In genomic region chr4:154827181-154827580, GRCm38 (mm10) we compare ENCODE assay signal across 11 mouse cellular contexts. TPM values are rescaled to one million over a fixed set of nuclear protein-coding genes. Genes with fewer than 3 reads are reported as not detected.
DNase-seq lines count a peak whose midpoint lies in the region; ATAC-seq lines count a peak whose summit lies in the region.
"Had no signal": no experiment of that assay in that cellular context is flagged by ENCODE, and none has a peak within 500 bp of the region (broad histone marks: within the 10 kb centered on the region; RNA-seq: fewer than 3 reads in every experiment).

No protein-coding gene starts in this region.

- no peaks in the 10 kb centered on the region for H3K36me3 ChIP-seq in hindbrain, embryonic 10.5 days
- H3K36me3 ChIP-seq in hindbrain, embryonic 12.5 days = no peaks in the 10 kb centered on the region
- H3K36me3 ChIP-seq: limb, embryonic 15.5 days had no signal

- no peak overlapping the region for H3K4me2 ChIP-seq in hindbrain, embryonic 12.5 days (replicated peaks)
- H3K4me2 ChIP-seq: limb, embryonic 15.5 days had no signal

- WGBS in hindbrain, embryonic 10.5 days = 90% methylated on average over 7 of the region's 7 CpGs
- 86% methylated on average over 7 of the region's 7 CpGs for WGBS in hindbrain, embryonic 12.5 days

- no peaks in the 10 kb centered on the region for H3K9me3 ChIP-seq in hindbrain, embryonic 10.5 days
- H3K9me3 ChIP-seq in hindbrain, embryonic 12.5 days (replicated peaks) = no peaks in the 10 kb centered on the region
- H3K9me3 ChIP-seq: limb, embryonic 15.5 days had no signal

- peak; percentile 47 for DNase-seq in adrenal gland, postnatal 10 days
- no peak for DNase-seq in adrenal gland, postnatal 25 days
- DNase-seq in hindbrain, embryonic 10.5 days (ENCODE audit: low spot score) = no peak
- peak; percentile 67 to 75 for DNase-seq in cerebellum, postnatal 14 days
- DNase-seq in layer of hippocampus, postnatal 10 days (ENCODE audit: low spot score in 2 of 2) = peak; percentile 25 to 43
- DNase-seq in c-Kit-positive CD71-positive TER-119-positive erythroid progenitor cells, embryonic 14.5 days (ENCODE audit: low spot score) = no peak
- no peak for DNase-seq in lung, postnatal 10 days

- ATAC-seq in hindbrain, embryonic 12.5 days (ENCODE audit: low FRiP score) = no peak
- ATAC-seq: activated CD4-positive, CD25-positive, alpha-beta regulatory T cell, adult 4 months had no signal

- H3K27ac ChIP-seq in hindbrain, embryonic 10.5 days = 0 out of 2 replicates have a peak overlapping the region, but pooled peaks have one; percentile 13
- no peak overlapping the region for H3K27ac ChIP-seq in hindbrain, embryonic 12.5 days
- H3K27ac ChIP-seq: limb, embryonic 15.5 days had no signal

- no peak overlapping the region for H3K4me3 ChIP-seq in hindbrain, embryonic 10.5 days
- H3K4me3 ChIP-seq in hindbrain, embryonic 12.5 days = no peak overlapping the region
- H3K4me3 ChIP-seq: limb, embryonic 15.5 days had no signal

- H3K9ac ChIP-seq in hindbrain, embryonic 12.5 days = no peak overlapping the region
- H3K9ac ChIP-seq: limb, embryonic 15.5 days had no signal

- H3K27me3 ChIP-seq in hindbrain, embryonic 10.5 days (ENCODE audit: insufficient read depth, poor library complexity, severe bottlenecking) = peaks cover 16% of the 10 kb centered on the region
- peaks cover 27% of the 10 kb centered on the region for H3K27me3 ChIP-seq in hindbrain, embryonic 12.5 days

- peaks cover 22% of the 10 kb centered on the region for H3K4me1 ChIP-seq in hindbrain, embryonic 10.5 days (replicated peaks)
- H3K4me1 ChIP-seq in hindbrain, embryonic 12.5 days = peaks cover 11% of the 10 kb centered on the region; the same call in 1 of the 2 replicates

RNA-seq across cellular contexts. Expression of gene Ttc34, which starts 10.1 kb away (rescaled TPM):
- under 1 TPM; 0.12 to 0.42 TPM for total RNA-seq in adrenal gland, postnatal 10 days (2021)
- total RNA-seq in adrenal gland, postnatal 25 days (2021) = 0.52 TPM in 1 of 2 replicates, not detected in the other
- 0.65 and 0.68 TPM in 2 replicates for polyA plus RNA-seq in hindbrain, embryonic 10.5 days (2016; fragmentation: Nextera tagmentation; extraction: Ambion mirVana)
- polyA plus RNA-seq in hindbrain, embryonic 12.5 days (2016; fragmentation: Nextera tagmentation; extraction: Ambion mirVana) = 0.27 and 0.72 TPM in 2 replicates
- 1 to 10 TPM; 3.7 to 4.9 TPM for total RNA-seq in layer of hippocampus, postnatal 10 days (2021)
- polyA plus RNA-seq: activated CD4-positive, CD25-positive, alpha-beta regulatory T cell, adult 4 months; small intestine, adult 2 months had no signal

RNA-seq across cellular contexts. Expression of gene Mmel1, which starts 42.2 kb away (rescaled TPM):
- under 1 TPM; 0.24 to 0.45 TPM for total RNA-seq in adrenal gland, postnatal 10 days (2021)
- total RNA-seq in adrenal gland, postnatal 25 days (2021) = 5.6 and 6.2 TPM in 2 replicates
- polyA plus RNA-seq in hindbrain, embryonic 10.5 days (2016; fragmentation: Nextera tagmentation; extraction: Ambion mirVana) = 0.31 and 0.68 TPM in 2 replicates
- 0.40 and 0.41 TPM in 2 replicates for polyA plus RNA-seq in hindbrain, embryonic 12.5 days (2016; fragmentation: Nextera tagmentation; extraction: Ambion mirVana)
- under 1 TPM; 0.22 to 0.23 TPM for total RNA-seq in layer of hippocampus, postnatal 10 days (2021)
- polyA plus RNA-seq: activated CD4-positive, CD25-positive, alpha-beta regulatory T cell, adult 4 months had no signal

Comparison
In these comparisons a context has a peak if more than half of its experiments do, and no peak if none do; other contexts are left out.
1. DNase-seq: peak in adrenal gland, postnatal 10 days (single experiment), cerebellum, postnatal 14 days (2 of 2) and layer of hippocampus, postnatal 10 days (2 of 2); none in adrenal gland, postnatal 25 days (single experiment), hindbrain, embryonic 10.5 days (single experiment), c-Kit-positive CD71-positive TER-119-positive erythroid progenitor cells, embryonic 14.5 days (single experiment) and lung, postnatal 10 days (single experiment).